Comparison of ENCODE assay signal across 24 mouse cellular contexts in genomic region chr7:122302538-122302937, GRCm38 (mm10).
"Had no signal": no experiment of that assay in that cellular context is flagged by ENCODE, and none has a peak within 500 bp of the region (broad histone marks: within the 10 kb centered on the region; RNA-seq: fewer than 3 reads in every experiment).

No protein-coding gene starts in this region.

- ATAC-seq: intestine, postnatal 0 days; liver, embryonic 12.5 days; midbrain, embryonic 13.5 days; midbrain, embryonic 16.5 days had no signal

- DNase-seq: kidney, adult 2 months; kidney, postnatal 25 days; liver; lung, adult 18-20 months; lung, postnatal 10 days; lung, postnatal 36 days; retina, postnatal 1 day; right cerebral cortex, postnatal 4 days; thymus, adult 2 months; thymus, postnatal 14 days had no signal

- H3K27ac ChIP-seq: kidney, postnatal 0 days; limb, embryonic 10.5 days; limb, embryonic 13.5 days; liver, embryonic 12.5 days; liver, embryonic 15.5 days; lung, embryonic 15.5 days; midbrain, embryonic 10.5 days; midbrain, embryonic 13.5 days; neural tube, embryonic 13.5 days; stomach, postnatal 0 days had no signal

- H3K4me3 ChIP-seq: limb, embryonic 10.5 days; limb, embryonic 13.5 days; liver, embryonic 12.5 days; liver, embryonic 15.5 days; lung, embryonic 15.5 days; megakaryocyte, embryonic 14.5 days; midbrain, embryonic 10.5 days; midbrain, embryonic 13.5 days; myocyte; neural tube, embryonic 13.5 days had no signal
